Mouse (Mus musculus) spleen, postnatal 10 days (tissue): ENCODE data around the gene Zfp746.

Experiments
- DNase-seq, 2 experiments: peaks; one replicate each; pipeline ENCODE4 v3.0.0; 2021 to 2022; ENCODE audit warnings: low spot score in 2 of 2

Gene Zfp746

DNA sequence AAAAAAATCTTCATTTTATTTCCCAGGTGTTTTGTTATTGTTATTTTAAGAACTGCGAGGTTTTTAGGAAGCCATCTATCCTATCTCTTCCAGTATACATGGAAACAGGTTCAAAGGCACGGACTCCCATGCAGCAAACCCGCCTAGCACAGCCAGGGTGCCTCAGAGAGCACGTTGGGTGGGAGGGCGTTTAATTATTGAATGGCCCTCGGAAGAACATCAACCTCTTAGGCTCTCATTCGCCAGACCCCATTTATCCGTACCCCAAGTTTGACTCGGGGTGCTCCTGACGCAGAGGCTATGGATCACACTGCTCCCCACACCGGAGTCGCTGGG, 39.3 kb downstream of the Zfp746 start:
- DNase-seq: no peak

DNA sequence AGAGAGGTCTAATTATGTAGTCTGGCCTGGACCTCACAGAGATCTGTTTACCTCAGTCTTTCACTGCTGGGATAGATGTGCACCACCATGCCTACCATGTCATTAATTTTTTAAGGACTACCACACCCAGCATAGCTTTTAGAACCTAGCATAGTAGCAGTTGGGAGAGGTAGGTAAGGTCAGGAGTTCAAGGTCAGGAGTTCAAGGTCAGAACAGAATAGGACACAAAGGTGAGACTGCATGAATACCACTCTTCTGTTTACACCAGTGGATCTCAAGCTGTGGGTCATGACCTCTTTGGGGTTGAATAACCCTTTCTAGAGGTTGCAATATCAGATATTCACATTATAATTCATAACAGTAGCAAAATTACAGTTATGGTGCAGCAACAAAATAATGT, 53.7 kb downstream of the Zfp746 start:
- DNase-seq: no peak

DNA sequence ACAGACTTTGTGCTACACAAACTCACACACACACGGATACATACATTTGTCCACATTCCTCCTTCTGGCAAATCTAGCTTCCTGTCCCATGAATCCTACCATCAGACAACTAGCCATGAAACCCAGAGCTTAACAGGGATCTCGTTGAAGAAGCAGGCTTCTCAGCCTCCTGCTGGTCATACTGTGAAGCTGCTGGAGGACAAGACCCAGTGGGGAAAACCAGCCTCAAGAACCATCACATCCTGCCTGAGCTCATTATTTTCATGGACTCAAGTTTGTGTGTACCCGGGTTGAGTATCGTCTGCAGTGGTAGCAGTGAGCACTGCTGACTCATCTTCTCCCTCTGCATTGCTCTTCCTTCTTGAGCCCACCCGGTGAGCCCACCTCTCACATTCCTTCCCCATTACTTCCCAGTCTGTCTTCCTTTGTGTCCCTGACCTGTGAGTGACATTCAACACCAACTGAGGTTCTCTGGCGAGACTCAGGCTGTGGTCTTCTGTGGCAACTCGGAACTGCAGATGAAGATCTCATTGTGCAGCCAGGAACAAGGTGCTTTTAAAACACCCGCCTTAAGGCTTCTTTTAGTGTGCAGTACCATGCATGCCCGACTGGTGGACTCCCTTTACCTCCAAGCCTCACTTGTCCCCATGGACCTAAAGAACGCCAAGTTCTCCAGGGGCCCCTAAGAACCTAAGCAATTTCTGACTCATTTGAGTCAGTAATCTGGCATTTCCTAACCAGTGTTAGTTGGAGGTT, 60.3 kb downstream of the Zfp746 start:
- no peak for DNase-seq

DNA sequence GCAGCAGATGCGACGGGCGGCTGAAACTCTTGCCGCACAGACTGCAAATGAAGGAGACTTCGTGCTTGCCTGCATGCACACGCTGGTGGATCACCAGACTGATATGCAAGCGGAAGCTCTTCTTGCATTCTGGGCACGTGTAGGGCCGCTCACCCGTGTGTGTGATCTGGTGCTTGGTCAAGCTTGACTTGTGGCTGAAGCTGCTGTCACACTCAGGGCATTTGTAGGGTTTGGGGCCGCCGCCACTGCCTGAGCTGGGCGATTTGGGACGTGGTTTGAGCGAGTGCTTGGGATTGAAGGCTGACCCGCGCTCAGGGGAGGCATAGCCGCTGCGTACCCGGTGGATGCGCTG, 61.4 kb downstream of the Zfp746 start:
- DNase-seq: no peak

DNA sequence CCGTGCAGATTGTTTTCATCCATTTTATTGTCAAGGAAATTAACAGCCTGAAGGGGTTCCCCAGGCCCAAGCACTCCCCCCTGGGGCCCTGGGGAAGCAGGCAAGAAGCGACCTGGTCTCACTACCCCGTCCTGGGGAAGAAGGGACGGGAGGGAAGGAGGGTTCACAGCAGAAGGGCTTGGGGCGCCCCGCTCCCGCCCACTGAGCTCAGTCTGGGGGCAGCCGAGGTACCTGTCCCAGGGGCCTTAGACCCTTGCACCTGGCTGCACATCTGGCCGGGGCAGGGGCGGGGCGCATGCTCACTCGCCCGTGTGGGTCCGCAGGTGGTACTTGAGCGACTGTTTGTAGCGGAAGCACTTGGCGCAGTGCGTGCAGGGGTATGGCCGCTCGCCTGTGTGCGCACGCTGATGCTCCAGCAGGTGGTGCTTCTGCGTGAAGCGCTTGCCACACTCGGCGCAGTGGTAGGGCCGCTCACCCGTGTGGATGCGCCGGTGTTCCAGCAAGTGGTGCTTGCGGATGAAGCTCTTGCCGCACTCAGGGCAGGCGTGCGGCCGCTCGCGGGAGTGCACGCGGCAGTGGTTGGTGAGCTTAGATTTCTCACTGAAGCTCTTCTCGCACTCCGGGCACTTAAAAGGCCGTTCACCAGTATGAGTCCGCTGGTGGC, 61.9 kb downstream of the Zfp746 start:
- DNase-seq: no peak

DNA sequence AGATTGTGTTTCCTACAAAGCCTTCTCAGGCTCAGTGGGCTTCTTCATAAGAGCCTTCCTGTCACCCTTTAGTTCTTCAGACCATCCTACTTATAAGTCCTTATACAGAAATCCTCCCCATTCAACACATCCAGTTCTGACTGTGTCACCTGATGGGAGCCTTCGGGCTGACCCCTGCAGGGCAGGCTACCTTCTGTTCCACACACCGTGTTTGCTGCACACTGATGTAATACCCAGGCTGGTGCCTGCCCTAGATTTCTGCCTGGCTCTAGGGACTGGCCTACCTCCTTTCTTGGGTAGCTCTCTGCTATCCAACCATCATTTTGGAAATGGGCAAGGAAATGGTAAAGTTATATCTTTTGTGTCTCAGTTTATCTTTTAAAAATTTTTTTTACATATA, 63.7 kb downstream of the Zfp746 start:
- DNase-seq: no peak

DNA sequence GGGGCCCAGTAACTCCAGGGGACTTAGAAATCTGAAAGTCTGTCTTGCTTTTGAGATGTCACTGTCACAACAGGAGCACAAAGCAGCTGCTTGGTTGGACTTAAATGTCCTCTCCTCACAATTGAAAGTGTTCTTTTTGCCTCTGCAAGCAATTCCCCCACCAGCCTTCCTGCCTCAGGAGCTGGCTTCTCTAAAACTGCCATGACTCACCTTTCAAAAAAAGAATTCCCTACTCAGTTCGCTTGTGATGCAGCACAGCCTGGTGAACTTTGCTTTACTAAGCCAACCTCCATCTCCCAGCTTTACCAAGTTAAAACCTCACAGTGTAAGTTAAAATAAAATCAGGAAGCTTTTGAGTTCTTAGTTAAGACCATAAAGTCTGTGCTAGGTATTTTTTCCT, 64.7 kb downstream of the Zfp746 start:
- no peak for DNase-seq

DNA sequence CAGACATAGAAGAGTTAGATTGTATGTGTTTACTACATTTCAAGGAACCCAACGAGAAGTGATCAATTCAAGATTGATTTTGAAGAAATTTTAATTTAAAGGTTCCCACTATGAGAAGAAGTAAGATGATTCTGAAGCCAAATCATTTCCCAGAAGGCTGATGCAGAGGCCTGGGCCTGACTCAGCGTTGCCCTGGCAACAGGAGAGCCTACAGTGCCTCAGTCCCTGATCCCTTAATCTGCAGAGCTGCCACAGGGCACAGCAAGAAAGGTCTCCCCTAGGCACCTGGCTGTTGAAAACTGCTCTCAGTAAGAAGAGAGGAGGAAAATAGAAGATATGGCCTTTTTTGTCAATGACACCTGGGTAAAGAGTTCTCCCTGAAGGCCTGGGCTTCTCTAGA, 66.4 kb downstream of the Zfp746 start:
- DNase-seq: no peak

DNA sequence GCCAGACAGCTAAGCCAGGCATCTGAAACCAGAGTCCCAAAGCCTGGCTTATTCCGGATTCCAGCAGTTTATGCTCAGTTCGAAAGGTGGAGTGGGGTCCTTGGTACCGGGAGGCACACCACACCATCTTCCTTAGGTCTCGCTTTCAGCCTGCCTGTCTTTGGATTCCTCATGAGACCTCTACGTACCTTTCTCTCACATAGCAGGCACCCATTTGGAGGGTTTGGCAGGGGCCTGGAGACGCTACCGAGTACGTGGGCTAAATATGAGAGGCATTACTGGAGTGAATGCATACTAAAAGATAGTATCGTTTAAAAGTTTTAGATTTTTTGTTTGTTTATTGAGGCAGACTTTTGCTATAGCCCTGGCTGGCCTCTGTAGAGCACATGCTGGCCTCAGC, 69.6 kb downstream of the Zfp746 start:
- DNase-seq: no peak

DNA sequence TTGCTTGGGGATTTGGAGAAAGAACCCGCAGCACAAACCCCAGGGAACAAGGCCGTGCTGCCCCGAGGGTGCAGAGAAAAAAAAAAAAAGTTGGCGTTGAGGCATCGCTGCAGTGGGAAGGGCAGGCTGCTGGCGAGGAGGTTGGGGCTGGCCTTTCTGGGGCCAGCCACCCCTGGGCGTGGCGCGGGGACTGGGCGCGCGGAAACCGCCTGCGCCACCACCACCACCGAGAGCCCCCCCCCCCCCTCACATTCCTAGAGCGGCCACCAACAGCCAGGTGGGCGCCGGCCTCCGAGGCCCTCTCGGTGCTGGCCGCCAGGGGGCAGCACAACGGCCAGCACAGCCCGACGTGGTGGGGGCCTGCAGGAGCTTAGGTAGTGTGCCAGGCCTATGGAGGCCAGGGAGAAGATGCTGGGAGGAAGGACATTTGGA, 70.3 kb downstream of the Zfp746 start:
- DNase-seq: peak; percentile 39 to 76
